Mouse (Mus musculus) R1 (cell line): ENCODE measurements around the gene Vps26b.

ENCODE experiments used
- DNase-seq: peaks from one replicate; pipeline ENCODE4 v3.0.0-alpha.2; 2018; ENCODE audit warnings: low read depth, low spot score

Gene Vps26b

DNA sequence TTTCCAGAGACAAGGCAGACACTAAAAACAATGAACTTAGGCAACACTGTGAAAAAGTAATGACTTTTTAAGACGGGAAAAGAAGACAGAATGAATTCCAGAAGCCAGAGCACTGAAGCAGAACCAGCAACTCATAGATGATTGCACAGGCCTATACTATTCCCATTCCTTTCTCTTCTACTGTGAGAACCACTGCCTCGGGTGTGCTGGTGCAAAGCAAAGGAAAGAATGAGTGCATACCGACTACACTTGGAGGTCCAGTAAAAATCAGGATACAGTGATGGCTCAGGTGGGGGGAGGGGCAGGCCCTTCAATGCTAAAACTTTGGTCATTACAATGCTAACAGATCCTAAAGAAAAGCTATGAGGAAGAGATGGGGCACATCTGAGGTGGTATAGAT, 36.0 kb downstream of the Vps26b start:
- DNase-seq: no peak

DNA sequence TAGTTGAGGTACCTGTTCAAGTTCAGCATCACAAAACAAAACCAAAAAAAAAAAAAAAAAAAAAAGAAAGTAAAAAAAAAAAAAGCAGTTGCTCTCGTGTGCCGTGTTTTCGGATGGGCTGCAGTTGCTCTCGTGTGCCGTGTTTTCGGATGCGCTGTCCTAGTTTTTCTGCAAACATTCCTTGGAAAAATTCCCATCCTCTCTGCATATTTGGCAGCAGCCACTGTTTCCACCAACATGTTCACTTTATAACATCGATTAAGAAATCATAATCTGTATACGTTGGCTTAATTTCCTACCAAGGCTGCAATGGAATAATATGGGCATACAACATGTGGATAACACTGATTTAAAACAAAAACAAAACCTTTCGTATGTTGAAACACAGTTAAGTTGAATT, 36.7 kb downstream of the Vps26b start:
- DNase-seq: no peak

GRCm38 (mm10) chr9:26990181-26990580, 39.7 kb downstream of the Vps26b start:
- DNase-seq: no peak

DNA sequence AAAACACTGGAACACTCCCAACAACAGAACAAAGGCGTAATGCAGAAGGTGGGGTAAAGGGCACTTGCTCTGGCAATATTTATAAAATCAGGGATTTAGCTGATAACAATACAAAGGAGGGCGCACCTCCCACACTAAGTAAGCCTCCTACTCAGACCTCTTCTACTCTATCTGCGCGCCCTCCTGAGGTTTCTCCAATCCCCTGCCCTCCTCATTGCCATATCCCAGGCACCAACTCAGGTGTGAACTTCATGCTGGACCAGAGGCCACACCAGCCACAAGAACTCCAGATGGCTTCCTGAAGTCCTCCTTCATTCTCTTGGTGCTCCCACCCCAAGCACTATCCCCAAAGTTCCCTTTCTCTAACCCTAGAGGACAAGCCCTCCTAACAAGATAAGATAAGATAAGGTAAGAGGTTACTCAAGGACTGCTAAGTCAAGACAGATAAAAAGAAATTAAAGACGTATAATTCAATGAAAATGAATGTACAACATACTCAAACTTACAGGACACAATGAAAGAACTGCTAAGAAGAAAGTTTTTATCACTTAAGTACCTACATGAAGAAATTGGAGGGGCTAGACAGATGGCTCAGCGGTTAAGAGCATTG, 44.1 kb downstream of the Vps26b start:
- no peak for DNase-seq

GRCm38 (mm10) chr9:26985090-26985613, 44.7 kb downstream of the Vps26b start:
- DNase-seq: no peak

DNA sequence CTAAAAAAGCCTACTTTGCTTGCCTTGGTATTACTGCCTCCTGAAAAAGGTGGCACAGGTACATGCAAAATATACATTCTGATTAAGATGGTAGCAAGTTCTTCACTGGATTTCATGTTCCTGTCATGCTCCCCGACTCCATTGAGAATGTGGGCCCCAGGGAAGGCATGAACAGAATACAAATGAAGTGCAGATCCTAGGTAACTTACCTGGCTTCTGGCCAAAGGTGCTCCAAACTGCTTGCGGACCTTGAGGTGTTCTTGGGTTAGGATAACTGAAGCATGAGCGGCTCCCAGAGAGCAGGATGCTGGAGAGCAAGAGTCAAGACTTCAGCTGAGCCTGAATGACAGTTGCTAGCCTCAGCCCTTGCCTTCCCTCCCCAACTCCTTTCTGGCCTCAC, 51.1 kb downstream of the Vps26b start:
- no peak for DNase-seq

GRCm38 (mm10) chr9:26977754-26978153, 52.1 kb downstream of the Vps26b start:
- peak; percentile 19 for DNase-seq
